Mouse (Mus musculus) G1E (cell line): ENCODE results near the gene Olfr324.

Experiments used
- CTCF ChIP-seq: IDR thresholded peaks from 2 replicates; pipeline ENCODE4 v1.5.1; 2012; ENCODE audit warnings: low read depth, low read length, inconsistent platforms, mixed read lengths
- GATA1 ChIP-seq: IDR thresholded peaks from 2 replicates; pipeline ENCODE4 v1.6.1; 2012; ENCODE audit warnings: borderline replicate concordance, low read length, inconsistent platforms, mixed read lengths
- GATA2 ChIP-seq: IDR thresholded peaks from 2 replicates; pipeline ENCODE4 v1.6.1; 2012; ENCODE audit warnings: low read depth, low read length, inconsistent platforms, borderline replicate concordance
- POLR2AphosphoS5 ChIP-seq: IDR thresholded peaks from 2 replicates; pipeline ENCODE4 v1.6.1; 2012; ENCODE audit warnings: low read depth, low read length, inconsistent platforms; ENCODE audit not compliant: insufficient replicate concordance
- TAL1 ChIP-seq: conservative IDR thresholded peaks from 2 replicates; pipeline ENCODE4 v1.6.1; 2012; ENCODE audit warnings: low read depth, low read length, inconsistent platforms, mixed read lengths

- no peak for TF ChIP-seq CTCF
- TF ChIP-seq GATA1 = no peak
- TF ChIP-seq TAL1 = no peak
- no peak for TF ChIP-seq GATA2
- TF ChIP-seq POLR2AphosphoS5 = no peak
These were observed 39.4 kb upstream of the Olfr324 start, which contains the start of gene Olfr328 for GRCm38 (mm10) chr11:58555536-58555935.
